Mouse (Mus musculus): Measurements from ENCODE around the gene Gm10644.

Gene Gm10644

DNA sequence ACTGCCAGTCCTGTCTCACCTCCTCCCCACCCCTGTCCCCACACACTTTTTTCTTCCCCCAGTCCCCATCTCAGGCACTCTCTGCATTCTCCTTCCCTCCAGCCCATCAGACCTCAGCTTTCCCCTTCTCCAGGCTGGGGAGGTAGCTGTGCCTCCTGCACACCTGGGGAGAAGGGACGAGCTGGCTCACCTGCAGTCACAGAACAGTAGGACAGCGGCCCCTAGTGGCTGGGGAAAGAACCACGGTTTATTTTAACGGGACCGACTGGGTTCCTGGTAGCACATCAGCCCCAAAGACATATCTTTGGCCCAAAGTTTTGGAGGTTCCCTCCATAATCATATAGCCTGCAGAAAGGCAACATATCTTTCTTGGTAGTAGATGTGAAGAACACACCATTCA is 61.1 kb downstream of the Gm10644 start:
- DNase-seq = peak; percentile 92

GRCm38 (mm10) chr8:83892061-83892460 is 62.9 kb downstream of the Gm10644 start:
- DNase-seq = no peak

DNA sequence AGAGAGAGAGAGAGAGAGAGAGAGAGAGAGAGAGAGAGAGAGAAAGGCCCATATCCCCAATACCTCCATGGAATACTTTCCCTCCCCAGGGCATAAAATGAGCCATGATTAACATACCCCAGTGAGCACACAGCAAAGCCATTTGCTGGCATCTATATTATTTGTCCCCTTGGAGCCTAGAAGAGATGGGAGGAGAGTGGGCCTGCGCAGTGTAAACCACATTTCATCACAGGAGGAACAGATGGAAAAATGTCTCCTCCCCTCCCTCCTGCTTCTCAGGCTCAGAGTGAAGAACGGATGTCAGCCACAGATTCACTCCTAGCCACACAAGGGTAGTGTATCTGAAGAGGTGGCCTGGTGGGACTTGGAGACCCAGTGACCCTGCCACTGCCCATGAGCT is 66.6 kb downstream of the Gm10644 start:
- DNase-seq = no peak
